Mouse (Mus musculus) cerebellum, adult 2 months (tissue): ENCODE data around the gene Fbxo22.

ENCODE experiments used
- CTCF ChIP-seq: fragments of 200-500 bp; IDR thresholded peaks from 2 replicates; pipeline ENCODE4 v1.5.1; 2011; ENCODE audit warnings: low read depth, mild to moderate bottlenecking, control low read depth, low read length, moderate library complexity, borderline replicate concordance; ENCODE audit not compliant: insufficient read depth
- POLR2A ChIP-seq: fragments of 200-500 bp; IDR thresholded peaks from 2 replicates; pipeline ENCODE4 v1.6.1; 2011; ENCODE audit warnings: low read length, control low read depth, borderline replicate concordance; ENCODE audit not compliant: insufficient read depth

DNA sequence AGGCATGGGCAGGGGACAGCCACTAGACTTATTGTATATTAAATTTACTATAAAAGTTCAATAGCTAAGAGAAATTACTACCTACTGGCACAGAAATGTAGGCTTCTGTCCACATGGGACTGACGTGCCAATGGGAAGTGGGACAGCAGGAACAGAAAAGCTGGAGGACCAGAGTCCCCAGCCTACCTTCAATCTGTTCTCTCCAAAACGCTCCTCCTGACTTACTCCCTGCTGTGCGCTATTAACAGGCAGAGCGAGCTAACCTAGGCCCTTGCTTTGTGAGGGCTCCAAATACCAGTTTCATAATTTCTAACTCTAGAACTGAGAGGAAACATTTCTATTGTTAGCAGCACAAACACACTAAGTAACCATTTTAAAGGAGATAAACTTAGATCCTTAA, 65.2 kb downstream of the Fbxo22 start:
- TF ChIP-seq CTCF (no peak), POLR2A (no peak)
